Mouse (Mus musculus) ES-Bruce4 (cell line): ENCODE results near the gene Flt3l.

Experiments
- CTCF ChIP-seq: IDR thresholded peaks from one replicate; pipeline ENCODE4 v1.8.1; 2011; ENCODE audit warnings: low read depth, low read length
- EP300 ChIP-seq: IDR thresholded peaks from 2 replicates; pipeline ENCODE4 v1.6.1; 2011; ENCODE audit warnings: low read depth, low read length; ENCODE audit not compliant: insufficient read depth

DNA sequence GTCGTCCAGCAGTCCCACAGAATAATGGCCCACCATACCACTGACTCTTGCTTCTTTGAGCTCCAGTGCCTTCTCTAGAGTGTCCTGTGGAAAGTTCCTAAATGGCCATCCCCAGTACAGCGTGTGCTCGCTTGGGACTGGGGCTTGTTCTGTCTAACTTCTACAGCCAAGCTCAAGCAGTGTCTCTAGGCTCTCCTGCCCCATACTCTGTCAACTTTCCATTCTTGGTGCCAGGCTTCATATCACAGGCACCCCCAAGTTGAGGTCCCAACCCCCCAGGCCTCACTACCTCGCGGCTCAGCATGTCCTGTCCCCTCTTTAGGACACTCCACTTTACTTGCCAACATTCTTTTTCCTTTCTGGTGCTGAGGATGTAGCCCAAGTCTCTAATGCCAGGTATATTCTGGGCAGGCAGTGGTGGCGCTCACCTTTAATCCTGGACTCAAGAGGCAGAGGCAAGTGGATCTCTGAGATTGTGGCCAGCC, 24.1 kb upstream of the Flt3l start:
- TF ChIP-seq CTCF: no peak
- no peak for TF ChIP-seq EP300
